Mouse (Mus musculus): ENCODE data around the gene Ano2.

Ano2 gene

GRCm38 (mm10) chr6:126053136-126053535, 362.9 kb downstream of the Ano2 start:
- DNase-seq (ENCODE audit: low read depth, low spot score), result no peak

- DNase-seq (ENCODE audit: low read depth, low spot score), result no peak
These were observed 367.5 kb downstream of the Ano2 start for GRCm38 (mm10) chr6:126057706-126058105.

GRCm38 (mm10) chr6:126080531-126080930, 390.3 kb downstream of the Ano2 start:
- no peak for DNase-seq (ENCODE audit: low read depth, low spot score)

GRCm38 (mm10) chr6:126086321-126086950, 396.2 kb downstream of the Ano2 start:
- no peak for DNase-seq (ENCODE audit: low read depth, low spot score)

- DNase-seq (ENCODE audit: low read depth, low spot score), result no peak
These were observed 398.5 kb downstream of the Ano2 start for GRCm38 (mm10) chr6:126088489-126089265.
